Mouse (Mus musculus) embryonic facial prominence, embryonic 15.5 days (tissue): ENCODE results near the gene Plekhg6. TPM values are rescaled to one million over a fixed set of nuclear protein-coding genes. Genes with fewer than 3 reads are reported as not detected.

Experiments used
- ATAC-seq: fragments of 200-750 bp; cut with Nextera tagmentation; 2 replicates; pipeline ENCODE4 v1.8.0; 2017; ENCODE audit warnings: low read depth, moderate TSS enrichment; ENCODE audit not compliant: insufficient number of reproducible peaks, low FRiP score, low TSS enrichment
- H3K27ac ChIP-seq: fragments of 300-500 bp; sonication (generic); replicated peaks from 2 replicates; pipeline ENCODE4 v1.5.1; 2015; ENCODE audit warnings: mild to moderate bottlenecking, inconsistent platforms
- H3K27me3 ChIP-seq: fragments of 300-500 bp; sonication (generic); 2 replicates; pipeline ENCODE4 v1.6.1; 2015; ENCODE audit warnings: inconsistent platforms
- H3K36me3 ChIP-seq: fragments of 300-500 bp; sonication (generic); 2 replicates; pipeline ENCODE4 v1.6.1; 2015; ENCODE audit warnings: mild to moderate bottlenecking, inconsistent platforms
- H3K4me1 ChIP-seq: fragments of 300-500 bp; sonication (generic); 2 replicates; pipeline ENCODE4 v1.6.1; 2015; ENCODE audit warnings: inconsistent platforms
- H3K4me2 ChIP-seq: fragments of 300-500 bp; sonication (generic); replicated peaks from 2 replicates; pipeline ENCODE4 v1.6.1; 2015; ENCODE audit warnings: mild to moderate bottlenecking, inconsistent platforms
- H3K4me3 ChIP-seq: fragments of 300-500 bp; sonication (generic); replicated peaks from 2 replicates; pipeline ENCODE4 v1.5.1; 2015; ENCODE audit warnings: mild to moderate bottlenecking, inconsistent platforms
- H3K9ac ChIP-seq: fragments of 300-500 bp; sonication (generic); 2 replicates; pipeline ENCODE4 v1.6.1; 2015; ENCODE audit warnings: inconsistent platforms
- H3K9me3 ChIP-seq: fragments of 300-500 bp; sonication (generic); replicated peaks from 2 replicates; pipeline ENCODE4 v1.6.1; 2016; ENCODE audit warnings: inconsistent platforms
- WGBS: fragments of 180-500 bp; shearing (Covaris S2); methylation state at CpG from one replicate; pipeline ENCODE4 v1.1.7; 2015; 5-methylcytosine and 5-hydroxymethylcytosine counted together
- polyA plus RNA-seq: library from polyadenylated mRNA; unstranded; fragments of >200 nt; fragmentation: Nextera tagmentation; extraction: Ambion mirVana; gene quantifications from 2 replicates; pipeline ENCODE4 v1.2.1, GENCODE M21; 2015

The Plekhg6 gene
- polyA plus RNA-seq, 1 experiment from 2014 or later = 3.5 TPM

GRCm38 (mm10) chr6:125340244-125340643, 40.3 kb downstream of the Plekhg6 start:
- H3K27me3 ChIP-seq = no peaks in the 10 kb centered on the region
- peaks cover 26% of the 10 kb centered on the region for H3K4me1 ChIP-seq
- ATAC-seq = no peak

GRCm38 (mm10) chr6:125338791-125339660, 41.6 kb downstream of the Plekhg6 start:
- no peak overlapping the region for H3K27ac ChIP-seq
- H3K4me1 ChIP-seq = peaks cover 15% of the 10 kb centered on the region
- H3K9me3 ChIP-seq = no peaks in the 10 kb centered on the region
- no peak overlapping the region for H3K9ac ChIP-seq
- H3K36me3 ChIP-seq = no peaks in the 10 kb centered on the region
- no peak for ATAC-seq
- no peak overlapping the region for H3K4me2 ChIP-seq
- H3K27me3 ChIP-seq = no peaks in the 10 kb centered on the region
- 78% methylated on average over 9 of the region's 9 CpGs for WGBS
- H3K4me3 ChIP-seq = no peak overlapping the region

More at GRCm38 (mm10) chr6:125340244-125340643, 40.3 kb downstream of the Plekhg6 start:
- Histone ChIP-seq H3K4me2 (no peak overlapping the region), H3K4me3 (no peak overlapping the region), H3K9ac (no peak overlapping the region), H3K27ac (peak overlapping the region; percentile 48), H3K36me3 (no peaks in the 10 kb centered on the region), H3K9me3 (no peaks in the 10 kb centered on the region)
- 49% methylated on average over 5 of the region's 5 CpGs for WGBS

GRCm38 (mm10) chr6:125334356-125334755, 46.2 kb downstream of the Plekhg6 start:
- H3K4me1 ChIP-seq = peaks cover 18% of the 10 kb centered on the region

GRCm38 (mm10) chr6:125333112-125333899, 47.3 kb downstream of the Plekhg6 start:
- H3K9ac ChIP-seq = no peak overlapping the region
- H3K27ac ChIP-seq = no peak overlapping the region
- H3K4me1 ChIP-seq = peaks cover 18% of the 10 kb centered on the region
- no peaks in the 10 kb centered on the region for H3K9me3 ChIP-seq
- no peak overlapping the region for H3K4me3 ChIP-seq
- no peak for ATAC-seq
- no peaks in the 10 kb centered on the region for H3K36me3 ChIP-seq
- H3K27me3 ChIP-seq = no peaks in the 10 kb centered on the region
- WGBS = 70% methylated on average over 14 of the region's 14 CpGs
- H3K4me2 ChIP-seq = no peak overlapping the region

More at GRCm38 (mm10) chr6:125334356-125334755, 46.2 kb downstream of the Plekhg6 start:
- Histone ChIP-seq H3K9me3 (no peaks in the 10 kb centered on the region), H3K4me3 (no peak overlapping the region), H3K9ac (no peak overlapping the region), H3K27ac (no peak overlapping the region), H3K4me2 (no peak overlapping the region), H3K36me3 (no peaks in the 10 kb centered on the region), H3K27me3 (no peaks in the 10 kb centered on the region)
- 49% methylated on average over 2 of the region's 2 CpGs for WGBS
- ATAC-seq = no peak

GRCm38 (mm10) chr6:125330626-125331326, 49.8 kb downstream of the Plekhg6 start:
- no peaks in the 10 kb centered on the region for H3K9me3 ChIP-seq
- peak overlapping the region; percentile 72 for H3K27ac ChIP-seq
- ATAC-seq = peak; percentile 86
- no peaks in the 10 kb centered on the region for H3K36me3 ChIP-seq
- no peaks in the 10 kb centered on the region for H3K27me3 ChIP-seq
- peak overlapping the region; percentile 26 for H3K9ac ChIP-seq
- H3K4me3 ChIP-seq = peak overlapping the region; percentile 56
- under 1% methylated on average over 39 of the region's 39 CpGs for WGBS
- H3K4me2 ChIP-seq = peak overlapping the region; percentile 81
- peaks cover 18% of the 10 kb centered on the region for H3K4me1 ChIP-seq

GRCm38 (mm10) chr6:125328243-125328642, 52.4 kb downstream of the Plekhg6 start:
- no peaks in the 10 kb centered on the region for H3K36me3 ChIP-seq
- H3K27me3 ChIP-seq = peaks cover 3% of the 10 kb centered on the region; the same call in 1 of the 2 replicates
- H3K4me3 ChIP-seq = no peak overlapping the region
- ATAC-seq = no peak
- H3K9ac ChIP-seq = no peak overlapping the region
- H3K27ac ChIP-seq = no peak overlapping the region
- H3K4me1 ChIP-seq = peaks cover 18% of the 10 kb centered on the region
- no peaks in the 10 kb centered on the region for H3K9me3 ChIP-seq
- WGBS = 85% methylated on average over 5 of the region's 5 CpGs
- no peak overlapping the region for H3K4me2 ChIP-seq

- Histone ChIP-seq H3K27ac (no peak overlapping the region), H3K27me3 (peaks cover 31% of the 10 kb centered on the region), H3K36me3 (no peaks in the 10 kb centered on the region), H3K4me1 (peaks cover 14% of the 10 kb centered on the region), H3K4me3 (no peak overlapping the region), H3K9me3 (no peaks in the 10 kb centered on the region), H3K9ac (no peak overlapping the region), H3K4me2 (no peak overlapping the region)
- 64% methylated on average over 6 of the region's 6 CpGs for WGBS
- no peak for ATAC-seq
These were observed 55.3 kb downstream of the Plekhg6 start for GRCm38 (mm10) chr6:125325337-125325736.

- peaks cover 37% of the 10 kb centered on the region for H3K27me3 ChIP-seq
- peaks cover 7% of the 10 kb centered on the region; the same call in 1 of the 2 replicates for H3K4me1 ChIP-seq
- H3K9me3 ChIP-seq = no peaks in the 10 kb centered on the region
- no peak overlapping the region for H3K4me3 ChIP-seq
- no peak for ATAC-seq
- no peak overlapping the region for H3K4me2 ChIP-seq
- no peak overlapping the region for H3K27ac ChIP-seq
- no peaks in the 10 kb centered on the region for H3K36me3 ChIP-seq
- H3K9ac ChIP-seq = no peak overlapping the region
- 55% methylated on average over 6 of the region's 6 CpGs for WGBS
These were observed 57.0 kb downstream of the Plekhg6 start for GRCm38 (mm10) chr6:125323547-125323946.

GRCm38 (mm10) chr6:125322794-125323193, 57.8 kb downstream of the Plekhg6 start:
- H3K4me2 ChIP-seq = no peak overlapping the region
- 42% methylated on average over 13 of the region's 13 CpGs for WGBS
- peaks cover 37% of the 10 kb centered on the region for H3K27me3 ChIP-seq
- H3K27ac ChIP-seq = no peak overlapping the region
- no peak overlapping the region for H3K4me3 ChIP-seq
- no peak for ATAC-seq
- H3K36me3 ChIP-seq = no peaks in the 10 kb centered on the region
- no peak overlapping the region for H3K9ac ChIP-seq
- peaks cover 7% of the 10 kb centered on the region; the same call in 1 of the 2 replicates for H3K4me1 ChIP-seq
- no peaks in the 10 kb centered on the region for H3K9me3 ChIP-seq

- 11% methylated on average over 26 of the region's 26 CpGs for WGBS
- Histone ChIP-seq H3K27ac (no peak overlapping the region), H3K9ac (no peak overlapping the region), H3K36me3 (no peaks in the 10 kb centered on the region), H3K4me3 (peak overlapping the region; percentile 13), H3K9me3 (no peaks in the 10 kb centered on the region), H3K27me3 (peaks cover 37% of the 10 kb centered on the region), H3K4me2 (peak overlapping the region; percentile 24), H3K4me1 (peaks cover 7% of the 10 kb centered on the region; the same call in 1 of the 2 replicates)
- 0 out of 2 replicates have a peak, but pooled peaks have one; percentile 41 for ATAC-seq
These were observed 59.3 kb downstream of the Plekhg6 start for GRCm38 (mm10) chr6:125321114-125321855.
